Mouse (Mus musculus) MEL (cell line): ENCODE results near the gene Fam171a2. TPM values are rescaled to one million over a fixed set of nuclear protein-coding genes. Genes with fewer than 3 reads are reported as not detected.

Experiments used
- DNase-seq: peaks from one replicate; pipeline ENCODE4 v3.0.0; 2011; ENCODE audit warnings: low read depth, low spot score
- H3K27ac ChIP-seq: 2 replicates; pipeline ENCODE4 v1.5.1; 2012; ENCODE audit warnings: low read depth, mild to moderate bottlenecking, control low read depth, low read length, moderate library complexity; ENCODE audit not compliant: control insufficient read depth
- H3K27me3 ChIP-seq, 2 experiments: fragments of 150-350 bp in 1 of 2; sonication (generic) in 1 of 2; 2 replicates each; pipeline ENCODE4 v1.6.1; 2012; ENCODE audit warnings: low read length in 2 of 2, mild to moderate bottlenecking in 2 of 2, improper control_type of control experiment in 1 of 2, moderate library complexity in 1 of 2; ENCODE audit not compliant: insufficient read depth in 2 of 2, control insufficient read depth in 1 of 2
- H3K36me3 ChIP-seq, 2 experiments: 2 replicates each; pipeline ENCODE4 v1.6.1; 2012 to 2014; ENCODE audit warnings: low read length in 2 of 2, improper control_type of control experiment in 1 of 2, inconsistent platforms in 1 of 2, mild to moderate bottlenecking in 1 of 2; ENCODE audit not compliant: insufficient read depth in 2 of 2, control insufficient read depth in 1 of 2
- H3K4me1 ChIP-seq, 2 experiments: fragments of 150-350 bp in 1 of 2; sonication (generic) in 1 of 2; 2 replicates each; pipeline ENCODE4 v1.6.1; 2012; ENCODE audit warnings: low read length in 2 of 2, improper control_type of control experiment in 1 of 2, mild to moderate bottlenecking in 1 of 2; ENCODE audit not compliant: insufficient read depth in 2 of 2, control insufficient read depth in 1 of 2
- H3K4me3 ChIP-seq, 2 experiments: fragments of 150-350 bp in 1 of 2; sonication (generic) in 1 of 2; 2 replicates each; pipeline ENCODE4 v1.5.1; 2012; ENCODE audit warnings: low read depth in 2 of 2, low read length in 2 of 2, mild to moderate bottlenecking in 2 of 2, moderate library complexity in 2 of 2, control low read depth in 1 of 2, improper control_type of control experiment in 1 of 2; ENCODE audit not compliant: control insufficient read depth in 1 of 2, insufficient read depth in 1 of 2
- H3K79me2 ChIP-seq: 2 replicates; pipeline ENCODE4 v1.6.1; 2012; ENCODE audit warnings: mild to moderate bottlenecking, low read length, moderate library complexity; ENCODE audit not compliant: control insufficient read depth, poor library complexity, insufficient read depth
- H3K9ac ChIP-seq: 2 replicates; pipeline ENCODE4 v1.6.1; 2012; ENCODE audit warnings: low read depth, mild to moderate bottlenecking, control low read depth, low read length, moderate library complexity; ENCODE audit not compliant: control insufficient read depth, poor library complexity, severe bottlenecking
- H3K9me3 ChIP-seq: fragments of 150-350 bp; sonication (generic); replicated peaks from 2 replicates; pipeline ENCODE4 v1.6.1; 2012; ENCODE audit warnings: mild to moderate bottlenecking, low read length, improper control_type of control experiment, moderate library complexity; ENCODE audit not compliant: insufficient read depth
- BHLHE40 ChIP-seq: IDR thresholded peaks from 2 replicates; pipeline ENCODE4 v1.6.1; 2012; ENCODE audit warnings: low read depth, mild to moderate bottlenecking, inconsistent platforms, low read length, improper control_type of control experiment, borderline replicate concordance
- CHD2 ChIP-seq: IDR thresholded peaks from 2 replicates; pipeline ENCODE4 v1.6.1; 2011; ENCODE audit warnings: low read length, improper control_type of control experiment
- CTCF ChIP-seq, 3 experiments: IDR thresholded peaks in 2 of 3; conservative IDR thresholded peaks in 1 of 3; 2 replicates each; pipeline ENCODE4 v1.5.1; 2011 to 2012; ENCODE audit warnings: low read length in 3 of 3, low read depth in 2 of 3, mild to moderate bottlenecking in 2 of 3, improper control_type of control experiment in 1 of 3, inconsistent platforms in 1 of 3, mixed read lengths in 1 of 3, moderate library complexity in 1 of 3; ENCODE audit not compliant: control insufficient read depth in 1 of 3, insufficient read depth in 1 of 3, poor library complexity in 1 of 3, severe bottlenecking in 1 of 3
- E2F4 ChIP-seq: IDR thresholded peaks from 2 replicates; pipeline ENCODE4 v1.6.1; 2011; ENCODE audit warnings: low read depth, low read length, improper control_type of control experiment, borderline replicate concordance
- ETS1 ChIP-seq: IDR thresholded peaks from 2 replicates; pipeline ENCODE4 v1.6.1; 2012; ENCODE audit warnings: low read depth, mild to moderate bottlenecking, inconsistent platforms, low read length, improper control_type of control experiment, moderate library complexity
- GATA1 ChIP-seq: IDR thresholded peaks from 2 replicates; pipeline ENCODE4 v1.6.1; 2011; ENCODE audit warnings: low read depth, low read length, improper control_type of control experiment
- NRF1 ChIP-seq: IDR thresholded peaks from 2 replicates; pipeline ENCODE4 v1.6.1; 2014; ENCODE audit warnings: low read depth, mild to moderate bottlenecking, inconsistent platforms, low read length, improper control_type of control experiment, moderate library complexity; ENCODE audit not compliant: poor library complexity, insufficient read depth, severe bottlenecking
- SIN3A ChIP-seq: IDR thresholded peaks from 2 replicates; pipeline ENCODE4 v1.6.1; 2012; ENCODE audit warnings: low read length, improper control_type of control experiment, inconsistent platforms
- SMC3 ChIP-seq: IDR thresholded peaks from 2 replicates; pipeline ENCODE4 v1.6.1; 2011; ENCODE audit warnings: low read depth, low read length, improper control_type of control experiment
- TAL1 ChIP-seq: IDR thresholded peaks from 2 replicates; pipeline ENCODE4 v1.6.1; 2012; ENCODE audit warnings: mild to moderate bottlenecking, inconsistent platforms, low read length, moderate library complexity, mixed read lengths
- ZMIZ1 ChIP-seq: IDR thresholded peaks from 2 replicates; pipeline ENCODE4 v1.6.1; 2012; ENCODE audit warnings: low read depth, mild to moderate bottlenecking, inconsistent platforms, low read length, improper control_type of control experiment, moderate library complexity
- polyA plus RNA-seq, 2 experiments: library from polyadenylated mRNA; stranded (reverse) in 1 of 2; unstranded in 1 of 2; fragments of >175 nt in 1 of 2; fragments of >200 nt in 1 of 2; gene quantifications; 2 replicates each; pipeline versions ENCODE4 v1.2.1 to v1.2.4; 2012; ENCODE audit warnings: low replicate concordance in 2 of 2, low read depth in 1 of 2; ENCODE audit not compliant: insufficient read length in 2 of 2, insufficient read depth in 1 of 2, missing spikeins in 1 of 2
- total RNA-seq: library from RNA; depleted of rRNA; stranded (reverse); fragments of 300-350 nt; gene quantifications from 2 replicates; pipeline ENCODE4 v1.2.3, GENCODE M21; 2012

Fam171a2 gene
- total and polyA plus RNA-seq, 3 experiments = 2.0 to 8.8 TPM; not detected in 1

DNA sequence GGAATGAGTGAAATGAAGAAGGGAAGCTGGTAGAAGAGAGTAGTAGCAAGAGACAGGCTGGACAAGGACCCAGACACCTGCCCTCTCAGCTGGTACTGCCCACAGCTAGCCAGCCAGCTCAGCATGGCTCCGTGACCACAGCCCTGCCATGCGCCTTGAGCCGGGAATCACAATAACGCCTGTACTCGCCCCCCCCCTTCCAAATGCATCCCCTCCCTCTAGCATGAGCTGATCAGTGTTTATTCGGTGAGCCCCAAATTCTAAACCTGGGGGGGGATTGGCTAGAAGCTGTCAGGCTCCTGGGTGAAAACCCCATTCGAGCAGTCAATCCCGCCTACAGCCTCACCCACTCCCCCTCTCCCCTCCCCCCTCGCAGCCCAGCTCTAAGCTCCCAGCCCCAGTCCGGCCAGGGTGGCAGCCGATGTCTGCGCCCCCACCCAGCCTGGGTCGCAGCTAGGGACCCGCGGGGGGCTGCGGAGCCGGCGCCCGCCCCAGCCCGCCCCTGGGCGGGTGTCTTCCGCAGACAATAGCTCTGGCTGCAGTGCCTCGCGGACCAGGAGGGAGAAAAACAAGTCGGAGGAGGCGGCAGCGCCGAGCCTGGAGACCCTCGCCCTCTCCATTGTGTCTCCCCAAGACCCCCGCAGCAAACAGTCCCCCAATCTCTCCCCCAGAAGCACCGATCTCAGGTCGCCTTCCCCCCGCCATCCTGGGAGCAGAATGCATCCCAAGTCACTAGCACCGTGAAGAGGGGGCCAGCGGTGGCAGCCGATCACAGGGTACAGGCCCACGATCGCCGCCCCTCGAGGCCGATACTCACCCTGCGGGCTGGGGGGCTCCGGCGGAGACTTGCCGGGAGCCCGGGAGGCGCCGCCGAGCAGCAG, 661 bp downstream of the Fam171a2 start:
- TF ChIP-seq TAL1 (no peak), ZMIZ1 (peak; percentile 5; the same call in 1 of the 2 replicates), BHLHE40 (no peak), GATA1 (no peak), SIN3A (0 out of 2 replicates have a peak, but pooled peaks have one; percentile 4), CTCF (IDR thresholded peaks at IDR 0.05 in 2 of 3, conservative IDR thresholded peaks at IDR 0.05 in 1 of 3; ENCODE audit: control insufficient read depth in 1 of 3, insufficient read depth in 1 of 3, low read depth in 2 of 3, low read length in 3 of 3, poor library complexity in 1 of 3, severe bottlenecking in 1 of 3) (no peak), CHD2 (no peak), NRF1 (no peak)
- DNase-seq = peak; percentile 43

DNA sequence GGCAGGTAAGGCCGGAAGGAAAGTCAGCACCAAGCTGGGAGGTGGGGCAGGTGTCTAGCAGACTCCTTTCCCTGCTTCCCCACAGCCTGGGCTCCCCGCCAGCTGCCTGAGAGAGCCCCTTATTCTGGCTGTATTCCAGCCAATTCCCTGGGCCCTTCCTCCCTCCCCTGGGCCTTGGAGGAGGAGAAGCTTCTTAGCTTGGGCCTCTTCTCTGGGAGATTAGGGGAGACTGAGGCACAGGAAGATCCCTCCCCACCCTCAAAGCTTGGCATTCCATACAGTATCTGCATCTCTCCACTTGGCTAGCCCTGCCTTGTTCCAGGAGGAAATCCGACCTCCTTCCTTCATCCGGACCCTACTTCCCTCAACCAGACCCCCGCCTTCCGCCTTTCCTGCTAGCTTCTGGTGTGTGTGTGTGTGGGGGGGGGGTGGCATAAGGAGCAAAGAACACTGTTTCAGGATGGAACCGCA, 1.6 kb downstream of the Fam171a2 start:
- peak; percentile 48 for DNase-seq
- Histone ChIP-seq H3K27ac (no peak overlapping the region), H3K9me3 (no peaks in the 10 kb centered on the region), H3K36me3 (peaks cover 0 to 5% of the 10 kb centered on the region in 2 experiments; a peak in 2 of 4 replicates), H3K4me1 (peaks cover 4 to 21% of the 10 kb centered on the region in 2 experiments), H3K4me3 (no peak overlapping the region), H3K27me3 (peaks cover 6 to 12% of the 10 kb centered on the region in 2 experiments), H3K79me2 (peaks cover 5% of the 10 kb centered on the region; the same call in 1 of the 2 replicates), H3K9ac (no peak overlapping the region)
- TF ChIP-seq E2F4 (no peak), SMC3 (no peak), BHLHE40 (no peak), ETS1 (0 out of 2 replicates have a peak, but pooled peaks have one; percentile 10)

More for the DNA sequence above, 661 bp downstream of the Fam171a2 start:
- H3K4me3 ChIP-seq = peak overlapping the region; percentile 81 to 97
- H3K27ac ChIP-seq = no peak overlapping the region
- peaks cover 0 to 5% of the 10 kb centered on the region in 2 experiments; a peak in 2 of 4 replicates for H3K36me3 ChIP-seq
- H3K4me1 ChIP-seq = peaks cover 4 to 21% of the 10 kb centered on the region in 2 experiments
- no peaks in the 10 kb centered on the region for H3K9me3 ChIP-seq
- H3K9ac ChIP-seq = peak overlapping the region; percentile 82
- peaks cover 6 to 12% of the 10 kb centered on the region in 2 experiments for H3K27me3 ChIP-seq
- peaks cover 5% of the 10 kb centered on the region; the same call in 1 of the 2 replicates for H3K79me2 ChIP-seq
